Mouse (Mus musculus): ENCODE data around the gene Haus7. TPM values are rescaled to one million over a fixed set of nuclear protein-coding genes. Genes with fewer than 3 reads are reported as not detected.

Haus7 gene
- 22.9 TPM for total RNA-seq (2023)

DNA sequence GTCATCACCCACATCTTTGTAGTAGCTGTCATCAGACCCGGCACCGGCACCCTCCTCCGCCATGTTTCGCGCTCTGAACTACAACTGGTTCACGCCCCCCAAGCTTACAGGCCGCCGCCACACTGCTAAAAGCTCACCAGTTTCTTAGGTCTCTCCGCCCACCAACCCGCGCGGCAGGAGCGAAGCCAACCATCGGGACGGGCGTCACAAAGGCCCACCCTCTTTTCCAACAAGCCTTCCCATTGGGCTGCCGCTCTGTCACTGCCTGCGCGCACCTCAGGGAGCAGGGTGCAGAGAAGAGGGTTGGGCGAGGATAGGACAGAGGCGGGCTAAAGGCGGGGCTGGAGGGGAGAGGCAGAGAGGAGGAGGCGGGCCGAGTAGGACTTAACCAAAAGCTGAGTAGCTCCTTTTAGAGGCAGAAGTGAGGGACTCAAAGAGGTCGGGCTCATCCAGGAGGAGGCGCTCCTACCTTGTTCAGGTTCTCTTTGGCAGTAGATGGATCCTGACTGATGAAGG is at the start of gene Haus7:
Haus7 (minus strand) TSS at position 168 of the 516 bp plus-strand sequence.

DNA sequence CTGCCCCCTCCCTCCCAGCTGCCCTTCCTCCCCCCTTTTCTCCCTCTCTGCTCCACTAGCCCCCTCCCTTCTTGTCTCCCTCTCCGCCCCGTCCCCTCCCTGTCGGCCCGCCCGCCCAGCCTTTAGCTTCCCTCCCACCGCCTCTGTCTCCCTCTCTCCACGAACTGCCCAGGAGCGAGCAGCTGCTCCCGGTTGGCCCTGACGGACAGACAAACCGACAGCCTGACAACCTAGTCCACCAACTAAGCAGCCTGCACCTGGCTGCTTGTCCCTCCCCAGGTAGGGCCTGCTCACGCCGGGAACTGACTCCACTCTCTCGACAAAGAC is 24.6 kb upstream of the Haus7 start, which contains the start of gene Bgn:
Bgn (plus strand) TSS at position 119 of the 327 bp plus-strand sequence.

DNA sequence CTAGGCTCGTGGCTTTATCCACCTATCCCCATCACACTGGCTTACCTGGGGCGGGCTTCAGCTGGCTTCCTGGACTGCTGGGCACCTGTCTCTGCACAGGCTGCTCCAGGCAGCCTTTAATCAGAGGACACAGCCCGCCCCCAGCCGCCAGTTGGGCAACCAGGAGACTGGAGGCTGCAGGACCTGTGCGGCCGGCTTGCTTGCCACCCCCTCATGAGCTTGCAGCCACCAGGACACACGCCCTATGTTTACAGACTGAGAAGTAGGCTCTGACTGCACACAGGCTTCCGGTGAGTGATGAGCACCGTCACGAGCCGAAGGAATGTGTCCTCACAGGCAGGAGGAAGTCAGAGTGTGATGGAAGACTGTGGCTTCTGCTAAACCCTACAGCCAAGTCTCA is 23.6 kb downstream of the Haus7 start, which contains the start of gene Trex2:
Trex2 (minus strand) TSS at position 93 of the 400 bp plus-strand sequence.

GRCm38 (mm10) chrX:73410880-73411517 is 47.8 kb downstream of the Haus7 start, which contains the start of gene Zfp92:
Gene Zfp92 (plus strand): TSS chrX:73411096.

DNA sequence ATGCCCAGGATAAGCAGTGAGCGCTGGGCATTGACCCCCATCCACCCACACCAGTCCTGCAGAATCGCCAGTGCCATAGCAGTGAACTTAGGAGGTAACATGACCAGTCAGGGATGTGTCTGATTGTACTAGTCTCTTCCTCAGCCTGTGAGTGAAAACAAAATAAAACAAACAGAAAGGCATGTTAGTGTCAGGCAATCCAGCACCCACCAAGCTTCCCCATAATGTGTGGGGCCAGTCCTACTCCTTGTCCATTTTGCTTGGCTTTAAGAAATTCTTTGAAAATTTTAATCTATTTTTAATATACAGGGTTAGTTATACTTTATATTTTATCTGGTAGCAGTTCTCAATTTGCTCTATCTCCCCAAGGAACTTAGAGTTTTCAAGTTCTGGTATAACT is 60.2 kb downstream of the Haus7 start, which contains the start of gene Gm18336:
Gm18336 (minus strand) TSS at position 101 of the 400 bp plus-strand sequence.

Other genes with a start within 250 kb of the Haus7 start
- 89.3 TPM for gene Xlr4b, start 244.7 kb downstream of the Haus7 start, total RNA-seq (2023)
- 13.8 TPM for gene F8a, start 230.8 kb downstream of the Haus7 start, total RNA-seq (2023)
- 51.9 TPM for gene Xlr4c, start 215.9 kb downstream of the Haus7 start, total RNA-seq (2023)
- not detected for gene Xlr3c, start 193.7 kb downstream of the Haus7 start, total RNA-seq (2023)
- gene Xlr5a, start 166.1 kb downstream of the Haus7 start, total RNA-seq (2023) = not detected
- not detected for gene Xlr5c, start 166.1 kb downstream of the Haus7 start, total RNA-seq (2023)
- gene Gm45015, start 122.2 kb downstream of the Haus7 start, total RNA-seq (2023) = not detected
- 40.1 TPM for gene Zfp275, start 116.4 kb downstream of the Haus7 start, total RNA-seq (2023)
- not detected for gene Gm18336, start 60.3 kb downstream of the Haus7 start, total RNA-seq (2023)
- not detected for gene Zfp92, start 47.9 kb downstream of the Haus7 start, total RNA-seq (2023)
- gene Trex2, start 23.7 kb downstream of the Haus7 start, total RNA-seq (2023) = not detected
- gene Bgn, start 24.6 kb upstream of the Haus7 start, total RNA-seq (2023) = 0.43 TPM
- gene Atp2b3, start 44.0 kb upstream of the Haus7 start, total RNA-seq (2023) = not detected
- 0.31 TPM for gene Dusp9, start 180.4 kb upstream of the Haus7 start, total RNA-seq (2023)
- gene Pnck, start 201.1 kb upstream of the Haus7 start, total RNA-seq (2023) = 2.1 TPM
- gene Slc6a8, start 214.1 kb upstream of the Haus7 start, total RNA-seq (2023) = 0.58 TPM

Measured in CD8-positive naive resting alpha-beta T cell, adult 57 days (primary cell).